Mouse (Mus musculus) G1E (cell line): Measurements from ENCODE around the gene Btbd11.

ENCODE experiments used
- CTCF ChIP-seq: IDR thresholded peaks from 2 replicates; pipeline ENCODE4 v1.5.1; 2012; ENCODE audit warnings: low read depth, low read length, inconsistent platforms, mixed read lengths
- GATA1 ChIP-seq: IDR thresholded peaks from 2 replicates; pipeline ENCODE4 v1.6.1; 2012; ENCODE audit warnings: borderline replicate concordance, low read length, inconsistent platforms, mixed read lengths
- GATA2 ChIP-seq: IDR thresholded peaks from 2 replicates; pipeline ENCODE4 v1.6.1; 2012; ENCODE audit warnings: low read depth, low read length, inconsistent platforms, borderline replicate concordance
- POLR2AphosphoS5 ChIP-seq: IDR thresholded peaks from 2 replicates; pipeline ENCODE4 v1.6.1; 2012; ENCODE audit warnings: low read depth, low read length, inconsistent platforms; ENCODE audit not compliant: insufficient replicate concordance
- TAL1 ChIP-seq: conservative IDR thresholded peaks from 2 replicates; pipeline ENCODE4 v1.6.1; 2012; ENCODE audit warnings: low read depth, low read length, inconsistent platforms, mixed read lengths

DNA sequence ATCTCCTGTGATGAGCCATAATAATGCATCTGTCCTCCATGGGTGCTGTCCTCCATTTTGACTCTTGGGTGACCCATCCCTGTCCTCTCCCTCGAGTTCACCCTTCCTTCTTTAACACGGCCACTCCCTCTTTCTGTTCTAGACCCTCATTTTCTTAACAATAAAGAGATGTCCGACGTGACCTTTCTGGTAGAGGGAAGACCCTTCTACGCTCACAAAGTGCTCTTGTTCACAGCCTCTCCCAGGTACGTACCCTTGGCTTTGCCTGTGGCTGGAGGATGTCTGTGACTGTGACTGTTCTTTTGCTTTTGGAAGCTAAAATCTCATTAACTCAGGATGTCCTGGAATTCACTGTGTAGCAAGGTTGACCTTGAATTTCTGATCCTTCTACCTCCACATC is 258.7 kb downstream of the Btbd11 start:
- TF ChIP-seq CTCF (no peak), TAL1 (no peak), GATA1 (no peak), POLR2AphosphoS5 (no peak), GATA2 (no peak)
